16 mouse cellular contexts compared by ENCODE assay signal in the genomic region with DNA sequence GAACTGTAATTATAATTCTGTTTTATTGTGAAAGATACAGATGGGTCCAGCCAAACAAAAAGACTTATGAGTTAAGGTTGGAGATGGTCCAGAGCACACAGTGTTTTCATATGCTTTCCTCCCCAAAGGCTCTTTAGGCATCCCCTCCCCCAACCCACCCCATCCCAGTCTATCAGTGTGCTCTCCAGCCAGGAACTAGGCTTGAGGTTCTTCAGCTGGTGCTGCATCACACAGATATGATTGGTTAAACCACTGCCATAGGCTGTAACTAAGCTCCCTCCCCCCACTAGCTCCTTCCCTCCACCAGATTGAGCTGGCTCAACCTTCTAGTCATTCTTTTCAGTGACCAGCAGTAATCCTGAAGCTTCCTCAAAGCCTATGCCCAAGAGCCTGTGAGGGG.
DNase-seq lines count a peak whose midpoint lies in the region; ATAC-seq lines count a peak whose summit lies in the region.
"Had no signal": no experiment of that assay in that cellular context is flagged by ENCODE, and none has a peak within 500 bp of the region (broad histone marks: within the 10 kb centered on the region; RNA-seq: fewer than 3 reads in every experiment).

No protein-coding gene starts in this region.

- no peaks in the 10 kb centered on the region for H3K9me3 ChIP-seq in midbrain, embryonic 11.5 days (ENCODE audit: control insufficient read depth, low read length)
- no peaks in the 10 kb centered on the region for H3K9me3 ChIP-seq in midbrain, embryonic 16.5 days (replicated peaks; ENCODE audit: control insufficient read depth, low read length, poor library complexity, severe bottlenecking)
- no peaks in the 10 kb centered on the region for H3K9me3 ChIP-seq in stomach, embryonic 16.5 days (replicated peaks; ENCODE audit: control insufficient read depth, low read length)
- H3K9me3 ChIP-seq: hindbrain, embryonic 12.5 days; limb, embryonic 13.5 days had no signal

- intact Hi-C loops in heart, postnatal 10 days (cut with DNase I) = no loop called here

- H3K27ac ChIP-seq in midbrain, embryonic 11.5 days (ENCODE audit: low read depth, low read length) = no peak overlapping the region
- H3K27ac ChIP-seq in midbrain, embryonic 16.5 days (ENCODE audit: low read length) = no peak overlapping the region
- H3K27ac ChIP-seq in stomach, embryonic 16.5 days (ENCODE audit: low read length) = no peak overlapping the region
- H3K27ac ChIP-seq: hindbrain, embryonic 12.5 days; limb, embryonic 13.5 days; liver, embryonic 14.5 days had no signal

- no peak overlapping the region for H3K9ac ChIP-seq in midbrain, embryonic 11.5 days (ENCODE audit: low read length)
- H3K9ac ChIP-seq in midbrain, embryonic 16.5 days (ENCODE audit: low read depth, low read length) = no peak overlapping the region
- no peak overlapping the region for H3K9ac ChIP-seq in stomach, embryonic 16.5 days (ENCODE audit: low read length)
- H3K9ac ChIP-seq: forebrain, postnatal 0 days; hindbrain, embryonic 12.5 days; limb, embryonic 13.5 days; liver, embryonic 14.5 days had no signal

- peak; percentile 31 to 48 for DNase-seq in heart, postnatal 10 days
- no peak for DNase-seq in heart, adult 8-10 months (ENCODE audit: low spot score)
- DNase-seq in kidney, postnatal 10 days = peak; percentile 60
- DNase-seq in kidney, postnatal 36 days = no peak
- peak; percentile 28 for DNase-seq in midbrain, embryonic 11.5 days (ENCODE audit: low spot score, missing footprints)
- DNase-seq: adrenal gland, adult 8-10 months; B cell, adult 2 months; cerebellum, postnatal 10 days; forebrain, postnatal 0 days; spleen, adult 18-20 months had no signal

- peaks cover 3% of the 10 kb centered on the region; the same call in 1 of the 2 replicates for H3K4me1 ChIP-seq in midbrain, embryonic 11.5 days (ENCODE audit: control insufficient read depth, insufficient read depth, low read length)
- H3K4me1 ChIP-seq in midbrain, embryonic 16.5 days (ENCODE audit: control insufficient read depth, insufficient read depth, low read length) = peaks cover 11% of the 10 kb centered on the region
- peaks cover 6% of the 10 kb centered on the region; the same call in 1 of the 2 replicates for H3K4me1 ChIP-seq in stomach, embryonic 16.5 days (ENCODE audit: control insufficient read depth, insufficient read depth, low read length)
- H3K4me1 ChIP-seq: megakaryocyte, embryonic 14.5 days had no signal

- H3K36me3 ChIP-seq in midbrain, embryonic 11.5 days (ENCODE audit: control insufficient read depth, insufficient read depth, low read length) = no peaks in the 10 kb centered on the region
- H3K36me3 ChIP-seq in midbrain, embryonic 16.5 days (ENCODE audit: control insufficient read depth, insufficient read depth, low read length) = no peaks in the 10 kb centered on the region
- H3K36me3 ChIP-seq in stomach, embryonic 16.5 days (ENCODE audit: control insufficient read depth, insufficient read depth, low read length) = no peaks in the 10 kb centered on the region
- H3K36me3 ChIP-seq: hindbrain, embryonic 12.5 days; limb, embryonic 13.5 days had no signal

- H3K4me2 ChIP-seq in midbrain, embryonic 11.5 days = no peak overlapping the region
- H3K4me2 ChIP-seq in midbrain, embryonic 16.5 days (ENCODE audit: low read length) = no peak overlapping the region
- H3K4me2 ChIP-seq in stomach, embryonic 16.5 days (ENCODE audit: low read depth, low read length) = no peak overlapping the region
- H3K4me2 ChIP-seq: hindbrain, embryonic 12.5 days; limb, embryonic 13.5 days had no signal

- no peak for ATAC-seq in midbrain, embryonic 11.5 days (ENCODE audit: low FRiP score)
- no peak for ATAC-seq in midbrain, embryonic 16.5 days
- peak; percentile 89 for ATAC-seq in stomach, embryonic 16.5 days (ENCODE audit: insufficient read depth, low FRiP score)
- ATAC-seq: forebrain, postnatal 0 days had no signal

- H3K27me3 ChIP-seq in midbrain, embryonic 11.5 days (ENCODE audit: control insufficient read depth, insufficient read depth, low read length) = no peaks in the 10 kb centered on the region
- no peaks in the 10 kb centered on the region for H3K27me3 ChIP-seq in midbrain, embryonic 16.5 days (ENCODE audit: control insufficient read depth, insufficient read depth, low read depth, low read length)
- H3K27me3 ChIP-seq in stomach, embryonic 16.5 days (ENCODE audit: control insufficient read depth, insufficient read depth, low read length) = no peaks in the 10 kb centered on the region
- H3K27me3 ChIP-seq: hindbrain, embryonic 12.5 days; limb, embryonic 13.5 days; megakaryocyte, embryonic 14.5 days had no signal

- H3K4me3 ChIP-seq in midbrain, embryonic 11.5 days (ENCODE audit: low read depth, low read length) = no peak overlapping the region
- H3K4me3 ChIP-seq in midbrain, embryonic 16.5 days (ENCODE audit: low read depth, low read length) = no peak overlapping the region
- no peak overlapping the region for H3K4me3 ChIP-seq in stomach, embryonic 16.5 days (replicated peaks; ENCODE audit: low read length)
- H3K4me3 ChIP-seq: hindbrain, embryonic 12.5 days; limb, embryonic 13.5 days; megakaryocyte, embryonic 14.5 days had no signal

Comparison
In these comparisons a context has a peak if more than half of its experiments do, and no peak if none do; other contexts are left out.
1. DNase-seq: peak in heart, postnatal 10 days (2 of 2), kidney, postnatal 10 days (single experiment) and midbrain, embryonic 11.5 days (single experiment); none in heart, adult 8-10 months (single experiment) and kidney, postnatal 36 days (0 of 2).